21 mouse cellular contexts compared by ENCODE assay signal in the genomic region with DNA sequence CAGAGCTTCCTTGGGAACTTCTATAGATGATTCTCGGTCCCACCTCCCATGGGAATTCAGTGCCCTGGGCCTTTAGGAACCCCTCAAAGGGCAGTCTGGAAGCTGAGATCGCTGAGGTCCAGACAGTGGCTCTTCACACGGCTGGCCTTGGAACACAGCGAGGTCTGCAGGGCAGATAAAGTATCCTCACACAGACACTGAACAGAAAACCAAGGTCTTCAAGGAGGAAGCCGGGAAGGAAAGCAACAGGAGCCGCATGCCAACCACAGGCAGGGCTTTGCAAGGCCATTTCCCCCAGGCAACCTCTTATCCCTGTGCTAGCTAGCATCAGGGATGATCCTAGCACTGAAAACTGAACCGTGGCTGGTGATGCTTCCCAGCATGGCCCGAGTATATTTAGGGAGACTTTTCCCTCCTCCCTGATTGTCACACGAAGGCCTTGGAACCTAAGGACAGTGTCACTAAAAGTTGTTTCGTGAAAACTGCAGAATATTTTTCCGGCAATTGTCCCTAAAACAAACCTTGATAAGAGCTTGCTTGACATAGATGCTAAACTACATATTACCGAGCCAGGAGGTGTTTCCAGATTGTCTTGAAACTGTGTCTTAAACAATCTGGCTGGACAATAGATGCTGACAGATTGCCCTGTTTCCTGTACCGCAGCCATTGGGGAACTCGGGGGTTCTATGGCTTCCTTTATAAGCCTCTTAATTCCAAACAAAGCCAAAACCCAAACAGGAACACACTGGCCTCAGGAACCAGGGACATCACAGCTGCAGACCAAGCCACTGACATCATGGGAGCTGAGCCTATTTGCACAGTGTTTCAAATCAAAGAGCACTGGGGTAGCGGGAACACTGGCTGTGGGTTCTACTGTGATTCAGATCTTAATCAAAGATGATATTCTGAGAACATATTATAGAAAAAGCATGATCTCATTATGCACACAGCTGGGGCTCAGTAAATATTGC. TPM values are rescaled to one million over a fixed set of nuclear protein-coding genes. Genes with fewer than 3 reads are reported as not detected.
DNase-seq lines count a peak whose midpoint lies in the region; ATAC-seq and TF ChIP-seq lines count a peak whose summit lies in the region.
"Had no signal": no experiment of that assay in that cellular context is flagged by ENCODE, and none has a peak within 500 bp of the region (broad histone marks: within the 10 kb centered on the region; RNA-seq: fewer than 3 reads in every experiment).

No protein-coding gene starts in this region.

- peaks cover 2% of the 10 kb centered on the region; the same call in 1 of the 2 replicates for H3K4me1 ChIP-seq in forebrain, embryonic 14.5 days (ENCODE audit: control insufficient read depth, insufficient read depth, low read length)
- H3K4me1 ChIP-seq in forebrain, embryonic 15.5 days = peaks cover 5% of the 10 kb centered on the region; the same call in 1 of the 2 replicates
- H3K4me1 ChIP-seq in liver, postnatal 0 days (ENCODE audit: insufficient read depth) = peaks cover under 1% of the 10 kb centered on the region; the same call in 1 of the 2 replicates

- DNase-seq in forebrain, embryonic 14.5 days (ENCODE audit: low spot score) = peak; percentile 16
- no peak for DNase-seq in liver, postnatal 0 days
- DNase-seq in liver = no peak
- DNase-seq in retina, postnatal 1 day = peak; percentile 46
- DNase-seq in retina, embryonic 14.5 days (ENCODE audit: low spot score) = no peak
- no peak for DNase-seq in spleen, adult 18-20 months
- DNase-seq: cerebellum, adult 8-10 months; gastrocnemius, postnatal 36 days; heart, postnatal 10 days; kidney, postnatal 4 days; thymus, adult 2 months had no signal

- 41% methylated on average over 15 of the region's 15 CpGs for WGBS in forebrain, embryonic 14.5 days
- 44% methylated on average over 15 of the region's 15 CpGs for WGBS in forebrain, embryonic 15.5 days
- WGBS in liver, postnatal 0 days (ENCODE audit: insufficient replicate concordance) = 53% methylated on average over 15 of the region's 15 CpGs

- no peak overlapping the region for H3K4me3 ChIP-seq in forebrain, embryonic 14.5 days (ENCODE audit: low read depth, low read length)
- H3K4me3 ChIP-seq in forebrain, embryonic 15.5 days = no peak overlapping the region
- H3K4me3 ChIP-seq in liver, postnatal 0 days (ENCODE audit: low read depth, low read length) = no peak overlapping the region
- H3K4me3 ChIP-seq: forebrain, embryonic 12.5 days; intestine, embryonic 15.5 days; kidney, embryonic 15.5 days; liver, embryonic 12.5 days; midbrain, embryonic 12.5 days; neural tube, embryonic 15.5 days had no signal

- H3K36me3 ChIP-seq in forebrain, embryonic 14.5 days (ENCODE audit: control insufficient read depth, insufficient read depth, low read length) = no peaks in the 10 kb centered on the region
- H3K36me3 ChIP-seq in forebrain, embryonic 15.5 days = no peaks in the 10 kb centered on the region
- peaks cover 2% of the 10 kb centered on the region; the same call in 1 of the 2 replicates for H3K36me3 ChIP-seq in liver, postnatal 0 days (replicated peaks; ENCODE audit: insufficient read depth, low read length)
- H3K36me3 ChIP-seq: forebrain, embryonic 12.5 days; intestine, embryonic 15.5 days; kidney, embryonic 15.5 days; liver, embryonic 12.5 days; midbrain, embryonic 12.5 days; neural tube, embryonic 15.5 days had no signal

- no peak for ATAC-seq in forebrain, embryonic 14.5 days
- ATAC-seq in forebrain, embryonic 15.5 days (replicated peaks) = no peak
- peak; percentile 40; the same call in 1 of the 2 replicates for ATAC-seq in liver, postnatal 0 days
- ATAC-seq: liver, embryonic 12.5 days had no signal

- H3K9me3 ChIP-seq in forebrain, embryonic 14.5 days (replicated peaks; ENCODE audit: control insufficient read depth, low read length) = no peaks in the 10 kb centered on the region
- no peaks in the 10 kb centered on the region for H3K9me3 ChIP-seq in forebrain, embryonic 15.5 days
- no peaks in the 10 kb centered on the region for H3K9me3 ChIP-seq in liver, postnatal 0 days (ENCODE audit: low read length)
- H3K9me3 ChIP-seq: forebrain, embryonic 12.5 days; intestine, embryonic 15.5 days; kidney, embryonic 15.5 days; liver, embryonic 12.5 days; midbrain, embryonic 12.5 days; neural tube, embryonic 15.5 days had no signal

- H3K4me2 ChIP-seq in forebrain, embryonic 14.5 days (ENCODE audit: low read length) = no peak overlapping the region
- no peak overlapping the region for H3K4me2 ChIP-seq in forebrain, embryonic 15.5 days (replicated peaks)
- H3K4me2 ChIP-seq in liver, postnatal 0 days (ENCODE audit: low read depth, low read length) = no peak overlapping the region
- H3K4me2 ChIP-seq: forebrain, embryonic 12.5 days; heart, embryonic 11.5 days; hindbrain, embryonic 14.5 days; intestine, embryonic 15.5 days; kidney, embryonic 15.5 days; liver, embryonic 12.5 days; midbrain, embryonic 12.5 days; neural tube, embryonic 15.5 days had no signal

- TF ChIP-seq CTCF in liver, postnatal 0 days (IDR thresholded peaks at IDR 0.05; ENCODE audit: low read depth) = no peak

- H3K27ac ChIP-seq in forebrain, embryonic 14.5 days (ENCODE audit: low read depth, low read length) = no peak overlapping the region
- H3K27ac ChIP-seq in forebrain, embryonic 15.5 days (replicated peaks) = no peak overlapping the region
- H3K27ac ChIP-seq in liver, postnatal 0 days (ENCODE audit: low read depth) = no peak overlapping the region
- H3K27ac ChIP-seq: forebrain, embryonic 12.5 days; hindbrain, embryonic 14.5 days; intestine, embryonic 15.5 days; kidney, embryonic 15.5 days; liver, embryonic 12.5 days; macrophage; midbrain, embryonic 12.5 days; neural tube, embryonic 15.5 days had no signal

- no peaks in the 10 kb centered on the region for H3K27me3 ChIP-seq in forebrain, embryonic 14.5 days (replicated peaks; ENCODE audit: control insufficient read depth, insufficient read depth, low read length)
- no peaks in the 10 kb centered on the region for H3K27me3 ChIP-seq in forebrain, embryonic 15.5 days
- no peaks in the 10 kb centered on the region for H3K27me3 ChIP-seq in liver, postnatal 0 days (ENCODE audit: insufficient read depth, low read length)
- H3K27me3 ChIP-seq: forebrain, embryonic 12.5 days; intestine, embryonic 15.5 days; kidney, embryonic 15.5 days; midbrain, embryonic 12.5 days; neural tube, embryonic 15.5 days had no signal

- TF ChIP-seq EP300 in liver, postnatal 0 days (IDR thresholded peaks at IDR 0.05; ENCODE audit: low read depth) = no peak

- no peak overlapping the region for H3K9ac ChIP-seq in forebrain, embryonic 14.5 days (ENCODE audit: low read length)
- no peak overlapping the region for H3K9ac ChIP-seq in forebrain, embryonic 15.5 days (replicated peaks)
- H3K9ac ChIP-seq in liver, postnatal 0 days (replicated peaks) = no peak overlapping the region
- H3K9ac ChIP-seq: forebrain, embryonic 12.5 days; hindbrain, embryonic 14.5 days; intestine, embryonic 15.5 days; kidney, embryonic 15.5 days; liver, embryonic 12.5 days; midbrain, embryonic 12.5 days; neural tube, embryonic 15.5 days had no signal

RNA-seq across cellular contexts. Expression of a gene that starts 27.8 kb away (rescaled TPM):
- 0.58 and 0.66 TPM in 2 replicates for polyA plus RNA-seq in forebrain, embryonic 14.5 days (2014; fragmentation: Nextera tagmentation; extraction: Ambion mirVana)
- 1.3 and 1.5 TPM in 2 replicates for polyA plus RNA-seq in forebrain, embryonic 15.5 days (2015; fragmentation: Nextera tagmentation; extraction: Ambion mirVana)
- 2.5 and 3.0 TPM in 2 replicates for polyA plus RNA-seq in liver, postnatal 0 days (2015; fragmentation: Nextera tagmentation; extraction: Ambion mirVana)

Comparison
In these comparisons a context has a peak if more than half of its experiments do, and no peak if none do; other contexts are left out.
1. DNase-seq: peak in forebrain, embryonic 14.5 days (single experiment) and retina, postnatal 1 day (single experiment); none in liver, postnatal 0 days (single experiment), liver (single experiment), retina, embryonic 14.5 days (single experiment) and spleen, adult 18-20 months (0 of 2).